Mouse (Mus musculus) kidney, postnatal 14 days (tissue): ENCODE results near the gene Hspb6.
A peak's percentile ranks its signal among the peaks of the same experiment; 100 is the strongest.

Experiments
- DNase-seq: peaks from one replicate; pipeline ENCODE4 v3.0.0; 2022; ENCODE audit warnings: mixed read lengths

Hspb6 gene

GRCm38 (mm10) chr7:30588676-30589434, 36.9 kb downstream of the Hspb6 start, which contains the start of gene Kmt2b:
Gene Kmt2b, minus strand, starts transcription at chr7:30588726.
- DNase-seq = peak; percentile 98

- DNase-seq = peak; percentile 89
These were observed 37.7 kb downstream of the Hspb6 start for GRCm38 (mm10) chr7:30589435-30590301.

- no peak for DNase-seq
These were observed 39.1 kb downstream of the Hspb6 start for GRCm38 (mm10) chr7:30590927-30591604.

DNA sequence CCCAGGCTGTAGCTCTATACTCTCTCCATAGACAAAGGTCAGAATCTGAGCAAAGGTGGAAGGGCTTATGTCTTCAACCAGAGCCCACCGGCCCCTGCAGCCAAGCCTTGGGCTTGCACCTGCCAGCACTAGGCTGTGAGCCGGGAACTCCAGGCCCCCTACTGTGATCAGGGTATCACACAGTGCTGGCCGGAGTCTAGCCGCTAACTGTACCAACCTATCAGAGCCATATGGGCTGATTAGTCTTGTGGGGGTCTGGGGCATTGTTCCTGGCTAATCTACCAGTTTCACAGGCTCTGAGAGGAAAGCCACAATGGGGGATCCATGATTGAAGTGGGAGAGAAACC, 39.6 kb downstream of the Hspb6 start:
- DNase-seq = no peak

- no peak for DNase-seq
These were observed 40.9 kb downstream of the Hspb6 start for GRCm38 (mm10) chr7:30592772-30593423.

GRCm38 (mm10) chr7:30593579-30594509, 41.9 kb downstream of the Hspb6 start:
- no peak for DNase-seq

GRCm38 (mm10) chr7:30594510-30595024, 42.6 kb downstream of the Hspb6 start:
- DNase-seq = no peak

- no peak for DNase-seq
These were observed 44.1 kb downstream of the Hspb6 start for GRCm38 (mm10) chr7:30596093-30596492.

- no peak for DNase-seq
These were observed 44.8 kb downstream of the Hspb6 start for GRCm38 (mm10) chr7:30596811-30597210.

GRCm38 (mm10) chr7:30598786-30599185, 46.8 kb downstream of the Hspb6 start, which contains the start of gene Zbtb32:
Gene Zbtb32, minus strand, starts transcription at chr7:30598909.
- DNase-seq = no peak

- peak; percentile 97 for DNase-seq
These were observed 48.0 kb downstream of the Hspb6 start for GRCm38 (mm10) chr7:30599933-30600353.

GRCm38 (mm10) chr7:30600651-30601050, 48.7 kb downstream of the Hspb6 start:
- DNase-seq = peak; percentile 64

DNA sequence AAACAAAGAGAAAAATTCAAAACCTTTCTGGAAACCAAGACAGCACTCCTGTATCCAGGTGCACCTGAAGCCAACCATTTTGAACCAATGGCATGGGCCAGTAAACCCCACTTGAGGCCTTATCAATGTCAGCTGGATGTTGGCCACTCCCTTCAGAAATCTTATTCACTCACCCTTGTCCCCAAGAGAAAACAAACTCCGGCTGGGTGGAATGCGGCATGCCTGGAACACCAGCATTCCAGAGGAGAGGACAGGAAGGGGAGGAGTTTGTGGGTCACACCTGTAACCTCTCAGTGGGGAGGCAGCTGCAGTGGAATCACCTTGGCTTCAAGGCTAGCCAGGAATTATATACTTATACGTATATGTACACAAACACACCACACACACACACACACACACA, 50.6 kb downstream of the Hspb6 start:
- DNase-seq = peak; percentile 79

DNA sequence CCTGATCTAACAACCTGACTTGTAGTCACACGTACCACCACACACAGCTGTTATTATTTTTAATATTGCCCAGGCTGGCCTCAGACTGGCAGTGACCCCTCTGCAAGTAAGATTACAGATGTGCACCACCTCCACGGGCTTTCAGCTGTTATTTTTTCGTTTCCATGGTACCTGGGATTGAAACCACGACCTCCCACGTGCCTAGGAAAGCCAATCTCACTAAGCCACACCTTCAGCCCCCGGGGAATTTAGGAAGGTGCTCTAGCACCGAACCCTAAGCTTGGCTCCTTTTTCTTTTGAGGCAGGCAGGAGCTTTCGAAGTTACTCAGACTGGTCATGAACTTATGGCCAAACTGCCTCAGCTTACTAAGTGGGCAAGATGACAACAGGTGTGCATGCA, 52.4 kb downstream of the Hspb6 start:
- DNase-seq = no peak

DNA sequence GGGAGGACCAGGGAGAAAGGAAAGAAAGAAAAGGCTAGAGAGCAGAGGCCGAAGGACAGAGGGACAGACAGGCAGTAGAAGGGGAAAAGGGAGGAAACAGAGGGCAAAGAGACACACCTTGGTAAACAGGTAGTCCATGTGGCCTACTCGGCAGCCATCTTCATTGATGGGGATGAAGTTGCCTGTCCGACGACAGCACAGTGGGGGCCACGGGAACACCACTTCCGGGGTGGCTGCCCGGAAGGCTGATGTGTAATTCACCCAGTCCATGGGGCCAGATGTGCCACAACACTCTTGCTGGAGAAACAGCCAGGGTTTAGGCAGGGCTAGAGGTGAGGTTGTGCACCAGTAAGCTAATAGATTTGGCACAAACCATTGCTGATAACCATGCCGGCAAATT, 53.0 kb downstream of the Hspb6 start:
- no peak for DNase-seq
